Mouse (Mus musculus) cortical plate, adult 2 months (tissue): ENCODE data around the gene Cnga1. TPM values are rescaled to one million over a fixed set of nuclear protein-coding genes. Genes with fewer than 3 reads are reported as not detected.

Experiments used
- H3K27ac ChIP-seq: fragments of 200-500 bp; 2 replicates; pipeline ENCODE4 v1.5.1; 2012; ENCODE audit warnings: low read length, control low read depth, inconsistent platforms; ENCODE audit not compliant: insufficient read depth
- H3K4me1 ChIP-seq: fragments of 200-500 bp; 2 replicates; pipeline ENCODE4 v1.6.1; 2011; ENCODE audit warnings: low read length; ENCODE audit not compliant: control insufficient read depth, insufficient read depth
- H3K4me3 ChIP-seq: fragments of 200-500 bp; 2 replicates; pipeline ENCODE4 v1.5.1; 2011; ENCODE audit warnings: mild to moderate bottlenecking, low read length, control low read depth; ENCODE audit not compliant: insufficient read depth
- CTCF ChIP-seq: fragments of 200-500 bp; IDR thresholded peaks from 2 replicates; pipeline ENCODE4 v1.5.1; 2011; ENCODE audit warnings: mild to moderate bottlenecking, control low read depth, low read length; ENCODE audit not compliant: insufficient read depth; ENCODE audit errors: extremely low read depth
- POLR2A ChIP-seq: fragments of 200-500 bp; IDR thresholded peaks from 2 replicates; pipeline ENCODE4 v1.6.1; 2011; ENCODE audit warnings: mild to moderate bottlenecking, low read length, control low read depth; ENCODE audit not compliant: insufficient read depth; ENCODE audit errors: extremely low read depth
- polyA plus RNA-seq: library from polyadenylated mRNA; depleted of rRNA; stranded (reverse); fragments of >200 nt; gene quantifications from 2 replicates; pipeline ENCODE4 v1.2.3, GENCODE M21; 2012; rRNA removed

Cnga1 gene
- polyA plus RNA-seq, 1 experiment, result not detected

GRCm38 (mm10) chr5:72559544-72560049, 84.5 kb downstream of the Cnga1 start, which contains the start of gene Nfxl1:
Nfxl1 (minus strand) TSS chr5:72559684.
- H3K27ac ChIP-seq, result no peak within 1 kb of the TSS
- TF ChIP-seq POLR2A, result peak; percentile 80
- no peak for TF ChIP-seq CTCF
- H3K4me3 ChIP-seq, result peak within 1 kb of the TSS; percentile 59
- H3K4me1 ChIP-seq, result peaks cover 2% of the 10 kb centered on the region; the same call in 1 of the 2 replicates

DNA sequence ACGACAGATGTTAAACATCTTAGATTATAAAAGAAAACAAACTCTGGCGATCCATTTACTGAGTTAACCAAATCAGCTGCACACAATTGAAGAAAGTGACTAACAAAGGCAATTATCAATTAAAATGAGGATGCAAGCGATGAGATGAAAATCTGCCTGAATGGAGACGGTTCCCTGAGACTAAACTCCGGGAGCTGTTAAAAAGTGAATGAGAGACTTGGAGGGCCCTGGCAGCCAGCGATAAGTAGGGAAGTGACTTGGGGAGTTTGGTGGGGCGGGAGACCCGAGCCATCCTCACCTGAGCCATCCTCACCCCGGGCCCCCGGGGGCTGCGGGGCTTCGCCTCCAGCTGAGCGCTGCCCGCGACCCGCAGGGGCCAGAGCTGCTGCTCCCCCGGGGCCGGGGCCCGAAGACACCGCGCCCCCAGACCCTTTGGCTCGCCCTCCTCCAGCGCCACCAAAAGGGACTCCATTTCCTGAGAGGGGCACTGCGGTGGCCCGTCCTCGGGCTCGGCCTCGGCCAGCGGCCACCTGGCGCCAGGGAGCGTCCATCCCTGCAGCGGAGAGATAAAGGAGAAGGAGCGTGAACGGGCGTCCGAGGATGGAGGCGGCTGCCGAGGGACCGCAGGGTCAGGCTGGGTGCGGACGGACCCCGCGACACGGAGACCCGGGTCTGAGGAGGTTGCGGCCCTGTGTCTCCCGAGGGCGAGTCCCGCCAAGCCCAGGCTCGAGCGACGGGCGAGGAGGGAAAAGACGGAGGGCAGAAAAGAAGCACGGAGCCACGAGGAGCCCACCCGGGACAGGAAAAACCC, 85.2 kb downstream of the Cnga1 start:
- Histone ChIP-seq H3K4me3 (peak overlapping the region; percentile 59), H3K27ac (no peak overlapping the region), H3K4me1 (peaks cover 2% of the 10 kb centered on the region; the same call in 1 of the 2 replicates)
- TF ChIP-seq POLR2A (no peak), CTCF (no peak)

DNA sequence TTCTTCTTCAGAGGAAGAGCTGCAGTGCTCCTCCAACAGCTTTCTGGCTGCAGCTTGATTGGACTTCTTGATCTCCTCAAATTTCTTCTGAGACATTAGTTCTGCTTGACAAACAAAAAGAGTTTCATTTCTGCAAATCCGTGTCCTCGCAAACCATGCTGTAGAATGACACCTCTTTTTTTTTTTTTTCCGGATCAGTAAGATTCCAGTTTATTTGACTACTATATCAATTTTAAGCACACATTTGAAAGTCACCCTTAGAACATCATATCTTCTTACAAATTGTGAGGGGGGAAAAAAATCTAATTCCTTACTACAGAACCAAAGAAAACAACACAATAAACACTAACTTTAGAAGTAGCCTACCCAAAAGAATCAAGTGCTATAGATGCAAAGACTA, 87.8 kb downstream of the Cnga1 start:
- TF ChIP-seq CTCF (no peak), POLR2A (no peak)
- Histone ChIP-seq H3K27ac (no peak overlapping the region), H3K4me3 (no peak overlapping the region), H3K4me1 (peaks cover 2% of the 10 kb centered on the region; the same call in 1 of the 2 replicates)

Other genes starting within 250 kb of the Cnga1 start
- 0.13 and 0.17 TPM in 2 replicates for gene Corin, start 139.8 kb downstream of the Cnga1 start, polyA plus RNA-seq
- gene Nfxl1, start 84.6 kb downstream of the Cnga1 start, polyA plus RNA-seq, result 7.5 and 7.7 TPM in 2 replicates
- gene Zar1, start 63.0 kb downstream of the Cnga1 start, polyA plus RNA-seq, result 0.15 and 0.17 TPM in 2 replicates
- gene Gm5868, start 56.7 kb downstream of the Cnga1 start, polyA plus RNA-seq, result not detected in 2 replicates
- gene Nipal1, start 3.5 kb upstream of the Cnga1 start, polyA plus RNA-seq, result not detected in 2 replicates
- gene Txk, start 108.5 kb upstream of the Cnga1 start, polyA plus RNA-seq, result 0.13 and 0.21 TPM in 2 replicates
- gene Tec, start 224.2 kb upstream of the Cnga1 start, polyA plus RNA-seq, result 2.0 TPM in 2 replicates